Mouse (Mus musculus) brain, embryonic 14.5 days (tissue): ENCODE measurements around the gene 4930590J08Rik.

Experiments used
- CTCF ChIP-seq: fragments of 200-500 bp; IDR thresholded peaks from 2 replicates; pipeline ENCODE4 v1.5.1; 2012; ENCODE audit warnings: inconsistent platforms, mild to moderate bottlenecking, moderate library complexity, borderline replicate concordance; ENCODE audit not compliant: insufficient read depth, insufficient read length; ENCODE audit errors: extremely low read depth
- POLR2A ChIP-seq: fragments of 200-500 bp; IDR thresholded peaks from 2 replicates; pipeline ENCODE4 v1.6.1; 2012; ENCODE audit warnings: mild to moderate bottlenecking, inconsistent platforms, borderline replicate concordance; ENCODE audit not compliant: poor library complexity, insufficient read depth, insufficient read length, severe bottlenecking; ENCODE audit errors: extremely low read depth

GRCm38 (mm10) chr6:91963429-91963828, 60.8 kb downstream of the 4930590J08Rik start:
- TF ChIP-seq CTCF (no peak), POLR2A (no peak)
